Mouse (Mus musculus) liver, embryonic 12.5 days (tissue): ENCODE results near the gene Vps36. TPM values are rescaled to one million over a fixed set of nuclear protein-coding genes. Genes with fewer than 3 reads are reported as not detected.

ENCODE experiments used
- ATAC-seq: fragments of 200-750 bp; cut with Nextera tagmentation; 2 replicates; pipeline ENCODE4 v1.8.0; 2017; ENCODE audit warnings: moderate number of reproducible peaks, mild to moderate bottlenecking, moderate library complexity
- H3K27ac ChIP-seq: fragments of 300-500 bp; sonication (generic); 2 replicates; pipeline ENCODE4 v1.5.1; 2016; ENCODE audit warnings: mild to moderate bottlenecking
- H3K27me3 ChIP-seq: fragments of 300-500 bp; sonication (generic); replicated peaks from 2 replicates; pipeline ENCODE4 v1.6.1; 2016; ENCODE audit warnings: mild to moderate bottlenecking, moderate library complexity
- H3K36me3 ChIP-seq: fragments of 300-500 bp; sonication (generic); 2 replicates; pipeline ENCODE4 v1.6.1; 2016; ENCODE audit warnings: mild to moderate bottlenecking, moderate library complexity
- H3K4me1 ChIP-seq: fragments of 300-500 bp; sonication (generic); 2 replicates; pipeline ENCODE4 v1.6.1; 2016
- H3K4me2 ChIP-seq: fragments of 300-500 bp; sonication (generic); 2 replicates; pipeline ENCODE4 v1.6.1; 2016; ENCODE audit warnings: mild to moderate bottlenecking, moderate library complexity
- H3K4me3 ChIP-seq: fragments of 300-500 bp; sonication (generic); 2 replicates; pipeline ENCODE4 v1.5.1; 2016; ENCODE audit warnings: mild to moderate bottlenecking, moderate library complexity
- H3K9ac ChIP-seq: fragments of 300-500 bp; sonication (generic); 2 replicates; pipeline ENCODE4 v1.6.1; 2016; ENCODE audit warnings: mild to moderate bottlenecking, moderate library complexity
- H3K9me3 ChIP-seq: fragments of 300-500 bp; sonication (generic); replicated peaks from 2 replicates; pipeline ENCODE4 v1.6.1; 2016; ENCODE audit warnings: mild to moderate bottlenecking, moderate library complexity
- WGBS: fragments of 180-500 bp; shearing (Covaris S2); methylation state at CpG from one replicate; pipeline ENCODE4 v1.1.7; 2016; ENCODE audit not compliant: insufficient replicate concordance; 5-methylcytosine and 5-hydroxymethylcytosine counted together
- polyA plus RNA-seq: library from polyadenylated mRNA; unstranded; fragments of >200 nt; fragmentation: Nextera tagmentation; extraction: Ambion mirVana; gene quantifications from 2 replicates; pipeline ENCODE4 v1.2.1, GENCODE M21; 2016

Vps36 gene
- polyA plus RNA-seq, 1 experiment from 2014 or later = 13.9 TPM

GRCm38 (mm10) chr8:22169167-22169566 is 23.4 kb upstream of the Vps36 start:
- ATAC-seq = no peak
- 88% methylated on average over 5 of the region's 5 CpGs for WGBS
- no peak overlapping the region for H3K4me3 ChIP-seq
- no peak overlapping the region for H3K27ac ChIP-seq
- H3K9ac ChIP-seq = no peak overlapping the region
- H3K4me1 ChIP-seq = peaks cover 19% of the 10 kb centered on the region
- H3K9me3 ChIP-seq = no peaks in the 10 kb centered on the region
- no peak overlapping the region for H3K4me2 ChIP-seq
- peaks cover 63% of the 10 kb centered on the region for H3K36me3 ChIP-seq
- H3K27me3 ChIP-seq = no peaks in the 10 kb centered on the region

- peaks cover 9% of the 10 kb centered on the region for H3K9me3 ChIP-seq
- no peak overlapping the region for H3K4me2 ChIP-seq
- WGBS = 92% methylated on average over 7 of the region's 7 CpGs
- no peak overlapping the region for H3K4me3 ChIP-seq
- ATAC-seq = no peak
- H3K36me3 ChIP-seq = peaks cover 65% of the 10 kb centered on the region
- no peaks in the 10 kb centered on the region for H3K27me3 ChIP-seq
- no peak overlapping the region for H3K27ac ChIP-seq
- H3K9ac ChIP-seq = no peak overlapping the region
- H3K4me1 ChIP-seq = no peaks in the 10 kb centered on the region
Measured at GRCm38 (mm10) chr8:22175966-22176365, 16.6 kb upstream of the Vps36 start.

- no peaks in the 10 kb centered on the region for H3K36me3 ChIP-seq
- H3K4me3 ChIP-seq = peak overlapping the region; percentile 84
- peak overlapping the region; percentile 86 for H3K9ac ChIP-seq
- no peaks in the 10 kb centered on the region for H3K9me3 ChIP-seq
- H3K27me3 ChIP-seq = peaks cover 6% of the 10 kb centered on the region
- H3K4me2 ChIP-seq = peak overlapping the region; percentile 85
- H3K4me1 ChIP-seq = peaks cover 23% of the 10 kb centered on the region
- peak overlapping the region; percentile 94 for H3K27ac ChIP-seq
- ATAC-seq = peak; percentile 78
- 2% methylated on average over 3 of the region's 3 CpGs for WGBS
Measured at GRCm38 (mm10) chr8:22184884-22185283, 7.7 kb upstream of the Vps36 start.

GRCm38 (mm10) chr8:22185431-22186397 is 6.9 kb upstream of the Vps36 start, which contains the start of gene Ckap2:
Gene Ckap2 (minus strand): TSS chr8:22185819.
- Histone ChIP-seq H3K27ac (peak within 1 kb of the TSS; percentile 94), H3K9me3 (no peaks in the 10 kb centered on the region), H3K4me3 (peak within 1 kb of the TSS; percentile 84), H3K4me1 (peaks cover 23% of the 10 kb centered on the region), H3K4me2 (peak within 1 kb of the TSS; percentile 85), H3K9ac (peak within 1 kb of the TSS; percentile 86), H3K27me3 (peaks cover 6% of the 10 kb centered on the region), H3K36me3 (no peaks in the 10 kb centered on the region)
- peak; percentile 94 for ATAC-seq
- WGBS = 2% methylated on average over 63 of the region's 63 CpGs

- Histone ChIP-seq H3K36me3 (peaks cover 8% of the 10 kb centered on the region; the same call in 1 of the 2 replicates), H3K9ac (peak overlapping the region; percentile 88), H3K27me3 (peaks cover under 1% of the 10 kb centered on the region), H3K4me1 (peaks cover 21% of the 10 kb centered on the region), H3K9me3 (no peaks in the 10 kb centered on the region), H3K4me2 (peak overlapping the region; percentile 82), H3K4me3 (peak overlapping the region; percentile 80), H3K27ac (peak overlapping the region; percentile 90)
- ATAC-seq = 0 out of 2 replicates have a peak, but pooled peaks have one; percentile 25
- WGBS = 10% methylated on average over 12 of the region's 12 CpGs
Measured at GRCm38 (mm10) chr8:22193432-22194010, 912 bp downstream of the Vps36 start.

- Histone ChIP-seq H3K27ac (no peak overlapping the region), H3K9ac (no peak overlapping the region), H3K4me3 (no peak overlapping the region), H3K4me1 (peaks cover 14% of the 10 kb centered on the region), H3K4me2 (no peak overlapping the region), H3K36me3 (peaks cover 36% of the 10 kb centered on the region), H3K27me3 (no peaks in the 10 kb centered on the region), H3K9me3 (no peaks in the 10 kb centered on the region)
- WGBS = 89% methylated on average over 6 of the region's 6 CpGs
- no peak for ATAC-seq
Measured at GRCm38 (mm10) chr8:22197914-22198313, 5.3 kb downstream of the Vps36 start.

- no peak overlapping the region for H3K4me2 ChIP-seq
- ATAC-seq = no peak
- no peak overlapping the region for H3K27ac ChIP-seq
- peaks cover 3% of the 10 kb centered on the region for H3K4me1 ChIP-seq
- H3K36me3 ChIP-seq = peaks cover 36% of the 10 kb centered on the region
- H3K27me3 ChIP-seq = no peaks in the 10 kb centered on the region
- H3K9ac ChIP-seq = no peak overlapping the region
- no peaks in the 10 kb centered on the region for H3K9me3 ChIP-seq
- no peak overlapping the region for H3K4me3 ChIP-seq
- 88% methylated on average over 8 of the region's 8 CpGs for WGBS
Measured at GRCm38 (mm10) chr8:22199481-22199880, 6.9 kb downstream of the Vps36 start.

GRCm38 (mm10) chr8:22207535-22207934 is 14.9 kb downstream of the Vps36 start:
- Histone ChIP-seq H3K27me3 (no peaks in the 10 kb centered on the region), H3K4me3 (no peak overlapping the region), H3K4me2 (no peak overlapping the region), H3K27ac (no peak overlapping the region), H3K36me3 (peaks cover 36% of the 10 kb centered on the region), H3K4me1 (peaks cover 22% of the 10 kb centered on the region), H3K9me3 (no peaks in the 10 kb centered on the region), H3K9ac (no peak overlapping the region)
- no peak for ATAC-seq
- WGBS = 48% methylated on average over 4 of the region's 4 CpGs

GRCm38 (mm10) chr8:22209012-22209411 is 16.4 kb downstream of the Vps36 start:
- peaks cover 40% of the 10 kb centered on the region for H3K36me3 ChIP-seq
- no peaks in the 10 kb centered on the region for H3K27me3 ChIP-seq
- H3K9ac ChIP-seq = no peak overlapping the region
- WGBS = 4% methylated on average over 5 of the region's 5 CpGs
- H3K4me1 ChIP-seq = peaks cover 22% of the 10 kb centered on the region
- H3K9me3 ChIP-seq = no peaks in the 10 kb centered on the region
- H3K4me3 ChIP-seq = no peak overlapping the region
- H3K4me2 ChIP-seq = peak overlapping the region; percentile 22; the same call in 1 of the 2 replicates
- peak; percentile 81 for ATAC-seq
- H3K27ac ChIP-seq = peak overlapping the region; percentile 30; the same call in 1 of the 2 replicates

- Histone ChIP-seq H3K27ac (no peak overlapping the region), H3K9ac (no peak overlapping the region), H3K36me3 (peaks cover 66% of the 10 kb centered on the region), H3K27me3 (no peaks in the 10 kb centered on the region), H3K4me2 (no peak overlapping the region), H3K4me1 (0 out of 2 replicates have a peak, but pooled peaks cover under 1% of the 10 kb centered on the region), H3K9me3 (no peaks in the 10 kb centered on the region), H3K4me3 (no peak overlapping the region)
- WGBS = 87% methylated on average over 10 of the region's 10 CpGs
- no peak for ATAC-seq
Measured at GRCm38 (mm10) chr8:22214826-22215225, 22.2 kb downstream of the Vps36 start.

GRCm38 (mm10) chr8:22226361-22226760 is 33.8 kb downstream of the Vps36 start:
- H3K27me3 ChIP-seq = peaks cover 37% of the 10 kb centered on the region
- H3K27ac ChIP-seq = no peak overlapping the region
- H3K4me3 ChIP-seq = no peak overlapping the region
- no peaks in the 10 kb centered on the region for H3K9me3 ChIP-seq
- H3K36me3 ChIP-seq = peaks cover 3% of the 10 kb centered on the region; the same call in 1 of the 2 replicates
- ATAC-seq = no peak
- H3K9ac ChIP-seq = no peak overlapping the region
- H3K4me1 ChIP-seq = peaks cover 7% of the 10 kb centered on the region; the same call in 1 of the 2 replicates
- no peak overlapping the region for H3K4me2 ChIP-seq
- WGBS = 42% methylated on average over 8 of the region's 8 CpGs
